Mouse (Mus musculus) small intestine, adult 2 months (tissue): ENCODE data around the gene Gstm1.

ENCODE experiments used
- CTCF ChIP-seq: fragments of 200-500 bp; IDR thresholded peaks from 2 replicates; pipeline ENCODE4 v1.5.1; 2012; ENCODE audit warnings: low read depth, mild to moderate bottlenecking, control low read depth, inconsistent platforms, low read length, moderate library complexity, mixed read lengths; ENCODE audit not compliant: insufficient replicate concordance, insufficient read length; ENCODE audit errors: extremely low read depth
- POLR2A ChIP-seq: fragments of 200-500 bp; IDR thresholded peaks from 2 replicates; pipeline ENCODE4 v1.6.1; 2012; ENCODE audit warnings: low read depth, mild to moderate bottlenecking, control low read depth, inconsistent platforms, low read length, moderate library complexity

DNA sequence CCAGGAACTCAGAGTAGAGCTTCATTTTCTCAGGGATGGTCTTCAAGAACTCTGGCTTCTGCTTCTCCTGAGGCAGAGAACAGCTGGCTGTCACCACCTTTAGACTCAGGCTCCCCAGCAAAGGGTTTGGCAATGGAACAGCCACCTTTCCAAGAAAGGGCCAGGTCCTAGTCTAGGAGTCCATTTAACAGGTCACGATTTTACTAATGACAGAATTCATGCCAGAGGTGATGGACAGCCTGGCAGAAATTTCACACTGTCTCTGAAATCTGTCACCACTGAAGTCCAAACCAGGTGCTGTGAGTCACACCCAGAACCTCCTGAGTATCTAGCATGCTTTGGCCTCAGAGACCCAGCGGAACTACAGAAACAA is 2.8 kb downstream of the Gstm1 start:
- TF ChIP-seq CTCF, result no peak
- TF ChIP-seq POLR2A, result no peak
